Mouse (Mus musculus) urinary bladder, adult 2 months (tissue): Measurements from ENCODE around the gene Slc24a1. TPM values are rescaled to one million over a fixed set of nuclear protein-coding genes. Genes with fewer than 3 reads are reported as not detected.

ENCODE experiments used
- DNase-seq: peaks from one replicate; pipeline ENCODE4 v3.0.0; 2022; ENCODE audit warnings: low spot score
- polyA plus RNA-seq: library from polyadenylated mRNA; depleted of rRNA; stranded (reverse); fragments of >200 nt; gene quantifications from 2 replicates; pipeline ENCODE4 v1.2.3, GENCODE M21; 2012; rRNA removed

The Slc24a1 gene
- polyA plus RNA-seq, 1 experiment = 0.04 TPM

DNA sequence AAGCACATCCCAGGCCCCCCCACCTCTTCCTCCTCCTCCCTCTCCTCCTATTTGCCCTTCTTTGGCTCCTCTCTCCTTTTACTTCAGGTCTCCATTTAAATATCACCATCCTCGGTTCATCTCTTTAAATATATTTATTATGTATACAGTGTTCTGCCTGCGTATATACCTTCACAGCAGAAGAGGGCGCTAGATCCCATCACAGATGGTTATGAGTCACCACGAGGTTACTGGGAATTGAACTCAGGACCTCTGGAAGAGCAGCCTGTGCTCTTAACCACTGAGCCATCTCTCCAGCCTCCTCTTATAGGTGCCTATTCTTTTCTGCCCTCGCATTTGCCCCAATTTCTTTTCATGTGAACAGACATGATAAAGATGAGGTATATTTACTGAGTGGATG lies 13.9 kb downstream of the Slc24a1 start:
- DNase-seq = no peak

DNA sequence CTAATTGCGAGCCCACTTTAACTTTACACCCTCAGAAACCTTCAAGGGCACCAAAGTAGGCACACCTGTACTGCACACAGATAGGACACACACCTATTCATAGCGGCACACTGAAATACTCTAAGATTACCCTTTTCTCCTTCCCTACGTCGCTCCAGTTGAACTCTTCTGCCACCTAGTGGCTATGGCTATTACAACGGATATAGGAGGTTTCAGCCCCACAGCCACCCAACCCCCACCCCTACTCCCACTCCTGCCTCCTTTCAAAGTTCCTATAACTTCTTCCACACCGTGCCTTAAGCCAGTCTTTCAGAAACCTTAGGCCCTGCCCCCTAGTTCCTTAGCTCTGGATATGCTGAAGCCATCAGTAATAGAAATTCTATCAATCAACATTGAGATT lies 14.9 kb downstream of the Slc24a1 start:
- DNase-seq = no peak

DNA sequence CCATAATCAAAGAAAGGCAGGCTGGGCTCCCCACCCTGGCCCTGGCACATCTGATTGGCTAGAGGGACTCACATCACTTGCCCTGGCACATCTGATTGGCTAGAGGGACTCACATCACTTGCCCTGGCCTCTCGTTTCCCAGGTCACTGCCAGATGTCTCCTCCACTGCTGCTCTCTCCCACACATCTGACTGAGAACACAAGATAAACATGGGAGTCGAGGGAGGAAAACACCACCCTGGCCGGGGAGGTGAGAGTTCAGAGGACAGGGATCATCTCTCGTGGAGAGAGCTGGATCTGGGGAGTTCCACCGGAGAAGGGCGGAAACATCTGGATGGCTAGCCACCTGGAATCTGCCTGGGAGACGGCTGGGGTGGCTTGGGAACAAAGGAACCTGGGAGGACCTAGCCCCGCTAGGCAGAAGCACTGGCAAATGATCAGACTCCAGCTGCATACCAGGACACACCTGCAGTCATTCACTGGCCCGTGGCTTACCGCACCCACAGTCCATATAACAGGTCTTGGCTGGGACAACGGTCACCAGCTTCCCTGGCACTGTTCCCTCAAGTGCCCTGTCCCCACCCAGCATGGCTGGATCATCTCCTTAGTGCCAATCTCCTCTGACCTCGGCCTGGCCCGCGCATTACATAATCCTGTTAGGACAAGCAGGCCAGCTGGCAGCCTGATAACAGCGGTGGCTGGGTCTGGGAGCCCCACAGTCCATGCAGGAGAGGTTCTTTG lies 17.2 kb downstream of the Slc24a1 start:
- DNase-seq = no peak

DNA sequence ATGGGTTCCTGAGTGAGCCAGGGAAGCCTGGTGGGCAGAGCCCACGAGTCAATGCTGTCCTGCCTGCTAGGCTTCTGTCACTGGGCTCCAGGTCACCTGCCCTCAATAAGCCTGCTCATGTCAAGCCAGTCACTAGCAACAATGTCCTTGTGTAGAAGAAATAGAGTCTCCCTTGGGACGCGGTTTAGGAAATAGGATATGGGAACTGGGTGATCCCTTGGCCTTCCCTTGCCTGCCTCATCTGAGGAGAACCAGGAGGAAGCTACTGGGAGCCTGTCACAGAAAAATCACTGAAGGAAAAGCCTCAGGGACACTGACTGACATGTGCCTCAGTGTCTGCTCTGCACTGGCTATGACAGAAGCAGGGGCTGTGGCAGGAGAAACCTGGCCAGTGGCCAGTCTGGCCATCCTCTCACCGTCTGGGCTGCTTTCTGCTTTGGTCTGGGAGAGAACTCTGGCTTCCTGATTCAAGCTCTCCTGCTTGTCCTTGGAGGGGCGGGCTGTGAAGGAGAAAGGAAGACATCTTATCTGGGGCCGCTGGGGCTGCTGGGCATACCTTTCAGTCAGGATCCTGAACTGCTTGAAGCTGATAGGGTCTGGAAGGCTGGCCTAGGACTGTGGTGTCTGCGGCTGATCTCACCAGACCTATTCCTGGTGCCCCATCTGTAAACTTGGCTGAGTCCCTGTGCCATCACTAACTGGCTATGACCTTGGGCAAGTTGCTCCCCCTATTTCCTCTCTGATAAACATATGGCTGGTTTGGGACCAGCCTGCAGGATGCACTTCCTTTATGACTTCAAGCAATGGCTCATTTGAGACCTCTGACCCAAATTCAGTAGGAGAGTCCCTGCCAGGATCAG lies 19.4 kb downstream of the Slc24a1 start:
- DNase-seq = peak; percentile 4

DNA sequence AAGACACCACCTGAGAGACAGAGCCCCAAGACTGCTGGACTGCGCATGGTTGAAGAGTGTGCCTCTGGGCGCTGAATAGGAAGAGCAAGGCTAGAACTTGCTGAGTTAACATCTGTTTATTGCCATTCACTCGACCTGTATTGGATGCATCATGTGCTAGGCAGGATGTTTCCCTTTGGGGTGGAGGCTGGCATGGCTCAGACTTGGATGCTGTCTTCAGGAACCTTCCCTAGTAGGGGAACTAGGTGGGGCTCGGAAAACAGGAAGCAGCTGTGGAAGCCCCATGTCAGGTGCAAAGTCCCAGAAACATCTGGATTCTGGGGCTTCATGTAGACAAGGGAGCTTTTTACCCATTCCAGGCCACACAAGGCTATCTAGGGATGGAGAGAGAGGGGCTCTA lies 21.2 kb downstream of the Slc24a1 start:
- DNase-seq = peak; percentile 10

DNA sequence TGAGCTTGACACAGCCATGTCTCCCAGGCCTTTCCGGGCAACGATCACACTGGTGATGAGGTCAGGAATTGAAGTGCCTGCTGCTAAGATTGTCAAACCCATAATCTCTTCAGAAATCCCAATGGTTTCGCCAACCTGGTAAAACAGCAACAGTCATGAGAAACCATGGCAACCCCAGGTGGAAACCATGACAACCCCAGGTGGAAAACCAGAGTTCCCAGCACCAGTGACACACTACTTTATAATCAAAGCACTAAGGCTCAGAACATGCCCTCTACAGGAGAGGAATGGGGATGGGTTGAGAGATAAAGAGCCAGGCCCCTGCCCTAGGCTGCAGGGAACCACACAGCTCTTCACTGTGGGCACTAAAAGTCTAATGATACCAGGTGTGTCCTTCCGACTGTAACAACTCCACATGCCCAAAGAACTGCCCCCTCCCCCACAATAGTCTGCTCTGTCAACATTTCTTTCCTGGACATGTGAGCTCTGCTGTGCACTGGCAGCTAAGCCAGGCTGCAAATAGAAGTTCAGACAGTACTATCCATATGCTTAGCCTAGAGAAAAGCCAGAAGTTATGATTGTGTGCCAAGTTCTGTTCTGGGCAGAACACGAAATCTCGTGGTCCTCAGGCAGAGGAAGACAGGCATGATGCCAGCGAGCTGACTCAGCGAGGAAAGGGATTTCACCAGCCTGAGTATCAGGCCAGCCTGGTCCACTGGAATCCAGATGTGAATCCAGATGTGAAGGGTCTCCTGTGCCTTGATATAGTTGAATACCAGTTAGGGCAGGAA lies 25.0 kb downstream of the Slc24a1 start:
- DNase-seq = no peak

DNA sequence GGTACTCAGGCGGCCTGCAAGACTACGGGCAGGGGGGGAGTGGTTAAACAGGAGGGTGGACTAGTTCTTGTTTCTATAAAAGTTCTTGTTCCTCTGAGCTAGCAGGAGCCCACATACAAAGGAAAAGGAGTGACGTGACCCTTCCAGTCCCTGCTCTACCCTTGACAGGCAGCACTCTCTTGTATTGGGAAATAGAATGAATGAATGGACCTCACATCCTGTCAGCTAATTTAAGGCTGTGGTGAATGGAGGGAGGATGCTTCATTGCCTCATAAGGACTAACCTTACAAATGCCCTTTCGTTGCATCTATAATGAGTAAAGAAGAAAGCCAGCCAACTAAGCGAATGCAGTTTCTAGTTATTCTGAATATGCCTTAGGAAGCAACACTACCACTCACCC lies 25.6 kb downstream of the Slc24a1 start:
- no peak for DNase-seq

DNA sequence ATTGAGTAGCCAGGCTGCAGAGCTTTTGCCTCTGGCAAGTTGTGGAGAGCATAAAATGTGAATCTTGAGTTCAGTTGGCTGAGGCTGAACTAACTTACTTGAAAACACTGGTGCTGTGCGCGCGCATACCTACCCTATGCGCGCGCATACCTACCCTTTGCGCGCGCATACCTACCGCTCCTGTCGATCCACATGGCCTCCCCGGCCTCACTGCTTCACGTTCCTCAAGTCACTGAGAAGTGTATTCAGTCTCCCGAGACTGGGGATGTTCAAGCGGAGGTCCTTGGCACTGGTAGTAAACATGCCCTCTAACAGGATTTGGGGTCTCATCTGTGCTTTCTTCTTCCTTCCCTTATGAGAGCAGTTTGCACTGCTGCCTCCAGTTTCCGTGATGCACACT lies 32.8 kb downstream of the Slc24a1 start:
- DNase-seq = no peak

DNA sequence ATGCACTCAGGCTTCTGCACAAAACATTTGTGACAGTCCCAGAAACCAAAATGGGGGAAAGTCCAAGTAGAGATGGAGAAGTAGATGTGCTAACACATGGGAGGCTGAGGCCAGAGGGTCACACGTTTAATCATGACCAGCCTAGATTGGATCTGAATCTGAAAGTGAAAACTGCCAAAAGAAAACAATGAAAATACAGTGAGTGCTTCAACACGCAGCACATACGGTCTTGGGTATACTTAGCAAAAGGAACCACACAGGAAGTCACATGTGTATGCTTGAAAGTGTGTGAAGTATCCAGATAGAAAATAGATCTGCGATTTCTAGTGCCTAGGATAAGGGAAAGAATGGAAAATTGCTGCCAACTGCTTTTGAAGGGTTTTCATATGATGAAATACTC lies 36.8 kb downstream of the Slc24a1 start:
- no peak for DNase-seq

DNA sequence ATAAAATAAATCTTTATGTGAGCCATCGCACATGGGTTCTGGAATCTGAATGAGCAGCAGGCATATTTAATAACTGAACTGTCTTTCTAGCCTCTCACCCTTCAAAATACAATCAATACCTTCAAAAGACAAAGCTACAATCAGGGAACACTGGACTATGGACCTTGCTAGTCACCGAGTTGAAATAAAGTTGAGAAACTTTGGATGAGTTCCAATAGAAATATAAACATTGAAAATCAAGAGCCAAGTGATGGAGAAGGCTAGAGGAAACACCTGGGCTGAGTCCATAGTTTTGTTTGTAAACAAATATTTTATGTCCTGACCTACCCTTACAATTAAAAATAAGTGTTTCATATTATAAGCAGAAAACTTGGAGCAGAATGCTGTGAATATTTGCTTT lies 37.4 kb downstream of the Slc24a1 start:
- no peak for DNase-seq

DNA sequence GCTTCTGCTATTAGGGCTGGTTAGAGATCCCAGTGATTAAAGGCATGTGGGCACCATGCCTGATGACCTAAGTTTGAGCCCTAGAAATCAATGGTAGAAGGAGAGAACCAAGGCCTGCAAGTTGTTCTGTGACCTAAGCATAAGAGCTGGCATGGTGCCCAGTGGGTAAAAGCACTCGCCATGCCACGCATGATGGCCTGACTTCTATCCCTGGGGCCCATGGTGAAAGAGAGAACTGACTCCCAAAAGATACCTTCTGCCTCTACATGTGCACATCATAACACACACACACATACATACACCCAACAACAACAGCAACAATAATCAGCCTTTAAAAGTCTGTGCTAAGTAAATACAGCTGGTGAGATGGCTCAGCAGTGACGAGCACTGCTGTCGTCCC lies 38.0 kb downstream of the Slc24a1 start:
- DNase-seq = no peak

DNA sequence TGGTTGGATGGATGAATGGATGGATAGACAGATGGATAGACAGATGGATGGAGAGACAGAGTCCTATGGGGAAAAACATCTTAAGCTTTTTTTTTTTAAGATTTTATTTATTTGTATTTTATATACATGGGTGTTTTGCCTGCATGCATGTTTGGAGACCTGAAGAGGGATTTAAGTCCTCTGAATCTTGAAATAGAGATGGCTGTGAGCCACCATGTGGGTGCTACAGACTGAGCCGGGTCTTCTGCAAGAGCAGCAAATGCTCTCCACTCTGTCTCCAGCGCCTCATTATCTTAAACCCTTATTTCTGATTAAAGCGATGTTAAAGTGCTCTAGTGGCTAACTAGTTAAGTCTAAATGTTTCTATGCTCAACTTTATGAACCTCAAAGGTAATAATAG lies 44.0 kb downstream of the Slc24a1 start:
- no peak for DNase-seq

DNA sequence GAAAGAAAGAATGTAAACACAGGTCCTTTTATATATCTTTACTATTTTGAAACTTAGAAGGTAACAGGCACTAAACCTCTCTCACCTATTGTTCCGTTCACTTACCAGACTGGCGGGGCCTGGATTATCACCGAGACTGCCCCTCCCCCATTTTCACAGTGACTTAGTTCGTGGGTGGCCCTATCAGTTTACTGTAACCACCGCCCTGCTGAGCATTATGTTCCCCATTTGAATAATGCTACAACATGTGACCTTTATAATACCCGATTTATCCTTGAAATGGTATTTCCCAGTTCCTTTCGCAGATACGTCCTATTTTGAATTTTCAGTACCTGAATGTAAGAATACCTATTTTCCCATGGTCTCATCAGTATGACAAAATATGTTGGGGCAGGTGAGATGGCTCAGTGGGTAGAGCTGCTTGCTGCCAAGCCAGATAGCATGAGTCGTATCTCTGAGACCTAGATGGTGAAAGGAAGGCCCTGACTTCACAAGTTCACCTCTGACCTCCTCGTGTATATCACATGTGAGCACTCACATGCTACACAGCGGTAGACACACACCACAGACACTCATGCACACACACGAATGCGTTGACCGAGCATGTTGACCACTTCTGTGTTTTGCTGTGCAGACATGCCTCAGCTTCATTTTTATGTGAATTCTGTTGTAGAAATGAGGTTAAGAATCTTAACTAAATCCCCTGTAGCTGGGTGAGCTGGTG lies 46.3 kb downstream of the Slc24a1 start:
- no peak for DNase-seq

DNA sequence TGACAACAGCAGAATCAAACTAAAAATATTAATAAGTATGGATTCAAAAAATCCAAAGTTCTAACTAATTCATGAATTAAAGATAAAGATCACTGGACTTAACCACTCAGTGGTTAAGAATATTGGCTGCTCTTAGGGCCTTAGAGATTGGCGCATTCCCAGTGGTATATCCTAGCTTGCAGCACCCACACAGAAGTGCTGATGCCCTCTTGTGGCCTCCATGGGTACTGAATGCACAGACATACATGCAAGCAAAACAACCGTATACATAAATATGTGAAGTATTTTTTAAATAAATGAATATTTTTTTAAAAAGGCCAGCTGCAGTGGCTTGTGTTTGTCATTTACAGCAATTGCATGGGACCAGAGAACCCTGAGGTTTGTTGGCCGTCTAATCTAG lies 48.0 kb downstream of the Slc24a1 start:
- DNase-seq = peak; percentile 45

DNA sequence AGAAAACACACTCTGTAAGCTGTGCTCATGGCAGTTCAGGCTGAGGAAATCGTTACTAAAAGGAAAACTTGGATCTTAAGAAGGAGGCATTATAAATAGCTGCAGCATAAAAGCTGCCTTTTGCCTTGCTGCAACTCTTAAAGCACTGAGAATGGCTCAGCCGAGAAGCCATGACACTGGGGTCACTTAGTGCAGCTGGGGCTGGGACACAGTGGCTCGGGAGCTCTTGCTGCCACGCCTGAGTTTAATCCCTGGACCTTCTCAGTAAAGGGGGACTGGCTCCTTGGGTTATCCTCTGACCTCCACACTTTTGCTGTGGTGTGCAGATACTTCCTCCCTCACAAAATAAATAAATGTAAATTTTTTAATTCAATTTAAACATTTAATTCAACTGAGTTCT lies 48.5 kb downstream of the Slc24a1 start:
- DNase-seq = no peak

DNA sequence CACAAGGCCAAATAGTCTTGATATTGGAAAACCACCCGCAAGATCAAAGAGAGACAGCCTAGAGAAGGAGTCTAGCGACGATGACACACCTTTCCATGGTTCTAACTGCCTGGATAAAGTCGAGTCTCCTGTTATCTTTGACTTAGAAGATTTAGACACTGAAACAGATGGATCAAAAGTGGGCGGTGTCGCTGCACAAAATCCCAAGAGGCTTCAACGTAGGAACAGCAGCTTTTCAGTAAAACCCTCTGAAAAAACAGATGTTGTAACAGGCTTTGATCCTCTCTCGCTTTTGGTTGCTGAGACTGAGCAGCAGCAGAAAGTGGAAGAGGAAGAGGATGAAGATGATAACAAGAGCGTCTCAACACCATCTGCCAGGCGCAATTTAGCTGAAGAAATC lies 54.8 kb downstream of the Slc24a1 start:
- DNase-seq = no peak

DNA sequence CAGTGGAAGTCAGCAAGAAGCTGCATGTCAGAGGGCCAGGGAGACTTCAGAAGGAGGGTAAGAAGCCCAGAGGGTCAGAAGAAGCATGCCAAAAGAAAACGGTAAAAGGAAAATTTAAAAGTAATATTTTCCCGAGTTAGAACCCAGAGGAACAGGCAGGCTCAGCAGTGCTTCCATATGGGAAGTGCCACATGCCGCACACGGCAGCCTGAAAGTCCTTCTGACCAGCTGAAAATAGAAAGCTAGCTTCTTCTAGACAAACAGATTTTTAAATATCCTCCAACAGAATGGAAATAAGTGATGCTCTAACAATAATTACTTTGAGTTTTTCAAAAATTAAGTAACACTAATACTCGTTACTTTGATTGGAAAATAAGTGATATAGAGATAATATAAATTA lies 65.4 kb downstream of the Slc24a1 start:
- no peak for DNase-seq

Other genes with a start within 250 kb of the Slc24a1 start
- gene Rab11a, start 213.8 kb downstream of the Slc24a1 start, polyA plus RNA-seq = 457 and 556 TPM in 2 replicates
- 10.5 and 10.8 TPM in 2 replicates for gene Dennd4a, start 140.3 kb downstream of the Slc24a1 start, polyA plus RNA-seq
- gene Ints14, start 9.3 kb upstream of the Slc24a1 start, polyA plus RNA-seq = 24.3 and 25.1 TPM in 2 replicates
- 59.1 and 61.7 TPM in 2 replicates for gene Hacd3, start 70.1 kb upstream of the Slc24a1 start, polyA plus RNA-seq
- 53.7 and 64.4 TPM in 2 replicates for gene Dpp8, start 80.8 kb upstream of the Slc24a1 start, polyA plus RNA-seq
- 12.5 and 15.9 TPM in 2 replicates for gene Igdcc4, start 149.9 kb upstream of the Slc24a1 start, polyA plus RNA-seq
- gene Igdcc3, start 189.6 kb upstream of the Slc24a1 start, polyA plus RNA-seq = 2.3 and 2.7 TPM in 2 replicates
- gene Parp16, start 243.7 kb upstream of the Slc24a1 start, polyA plus RNA-seq = 4.4 and 4.5 TPM in 2 replicates